Mouse (Mus musculus): ENCODE results near the gene Mxd4.

Mxd4 gene

DNA sequence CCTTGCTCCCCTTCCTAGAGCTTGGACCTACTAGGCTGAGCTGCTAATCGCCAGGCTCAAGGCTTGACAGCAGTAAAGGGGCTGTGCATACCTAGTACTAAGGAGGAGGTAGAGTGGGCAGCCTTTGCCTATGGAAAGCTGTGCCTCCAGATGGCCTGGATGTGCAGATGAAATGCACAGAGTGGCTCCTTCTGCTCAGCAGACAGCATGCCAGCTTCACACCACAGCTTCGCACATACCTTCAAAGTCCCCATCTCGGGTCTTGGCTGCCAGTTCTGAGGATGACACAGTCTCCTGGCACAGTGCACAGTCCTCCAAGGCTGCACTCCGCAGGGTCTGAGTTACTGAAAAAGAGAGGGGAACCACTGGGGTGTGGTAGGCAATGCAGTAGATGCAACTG is 9.7 kb upstream of the Mxd4 start:
- in situ Hi-C loops (cut with MboI, MseI): no loop called here

DNA sequence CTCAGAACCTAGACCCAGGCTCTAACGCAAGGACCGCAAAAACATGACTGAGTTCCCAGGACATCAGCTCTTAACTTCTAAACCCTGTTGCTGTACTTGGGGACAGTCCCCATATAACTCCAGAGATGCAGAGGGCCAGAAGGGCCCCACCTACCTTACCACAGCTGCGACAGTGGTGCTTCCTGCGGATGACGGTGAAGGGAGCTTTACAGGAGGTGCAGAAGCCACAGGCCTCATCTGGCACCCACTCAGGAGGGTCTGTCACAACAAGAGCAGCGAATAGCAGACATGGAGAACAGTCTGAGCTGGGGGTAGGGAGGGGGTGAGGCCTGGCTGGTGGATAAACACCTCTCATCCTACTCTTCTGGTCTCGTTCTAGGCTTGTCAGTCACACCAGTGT is 8.9 kb upstream of the Mxd4 start:
- in situ Hi-C loops (cut with MboI, MseI): no loop called here

- in situ Hi-C loops (cut with MboI, MseI): no loop called here
These were observed 8.3 kb upstream of the Mxd4 start for GRCm38 (mm10) chr5:34195786-34196185.

- in situ Hi-C loops (cut with MboI, MseI): no loop called here
These were observed 7.6 kb upstream of the Mxd4 start for GRCm38 (mm10) chr5:34194975-34195662.

DNA sequence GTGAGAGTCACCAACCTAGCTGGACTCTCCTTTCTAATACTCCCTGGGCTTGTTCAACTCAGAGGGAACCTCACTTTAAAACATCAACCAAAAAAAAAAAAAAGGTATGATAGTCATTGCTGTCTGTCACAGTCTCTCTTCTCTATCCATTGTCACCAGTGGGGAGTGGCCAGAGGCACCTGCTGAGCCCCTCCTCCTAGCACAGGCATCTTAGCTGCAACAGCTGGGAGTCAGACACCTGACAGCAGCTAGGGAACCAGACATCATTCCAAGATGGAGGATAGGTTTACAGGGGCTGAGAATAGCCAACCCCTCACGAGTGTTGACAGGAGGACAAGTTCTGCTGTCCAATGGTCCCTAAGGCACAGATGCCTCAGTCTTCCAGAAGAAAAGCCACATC is 6.9 kb upstream of the Mxd4 start:
- in situ Hi-C loops (cut with MboI, MseI): no loop called here

DNA sequence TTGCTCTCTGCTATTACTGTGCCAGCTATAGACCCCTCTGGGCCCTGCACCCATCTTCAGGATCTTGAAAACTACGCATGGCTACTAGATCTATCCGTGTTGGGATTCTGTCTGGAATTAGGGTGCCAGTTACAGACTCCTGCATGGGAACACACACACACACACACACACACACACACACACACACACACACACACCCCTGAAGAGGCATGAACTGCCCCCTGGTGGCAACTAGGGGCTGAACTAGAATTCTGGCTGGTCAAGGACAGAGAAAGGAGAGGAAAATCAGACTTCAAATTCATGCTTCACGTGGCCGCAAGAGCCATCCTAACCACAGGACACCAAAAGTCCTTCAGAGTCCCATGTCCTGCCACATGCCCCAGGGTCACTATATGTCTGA is 4.3 kb upstream of the Mxd4 start:
- in situ Hi-C loops (cut with MboI, MseI): no loop called here

DNA sequence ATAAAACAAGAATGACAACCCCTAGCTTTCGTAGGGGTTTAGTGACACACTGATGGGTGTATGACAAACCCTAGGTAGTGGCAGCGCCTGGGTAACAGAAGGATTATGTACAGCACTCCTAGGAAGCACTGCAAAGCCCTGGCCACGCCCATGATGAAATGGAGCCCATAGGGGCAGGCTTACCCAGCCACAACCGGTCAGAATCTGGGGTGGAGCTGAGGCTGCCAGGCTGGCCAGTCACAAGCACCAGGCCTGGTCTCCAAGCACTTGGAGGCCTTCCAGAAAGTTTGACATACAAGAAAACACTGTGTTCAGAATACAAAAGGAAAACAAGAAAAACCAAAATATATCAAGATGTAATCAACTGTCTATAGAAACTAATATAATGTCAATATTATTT is 3.5 kb upstream of the Mxd4 start:
- in situ Hi-C loops (cut with MboI, MseI): no loop called here

GRCm38 (mm10) chr5:34189521-34189920 is 2.0 kb upstream of the Mxd4 start:
- in situ Hi-C loops (cut with MboI, MseI): no loop called here

- in situ Hi-C loops (cut with MboI, MseI): no loop called here
These were observed 1.3 kb upstream of the Mxd4 start for GRCm38 (mm10) chr5:34188856-34189255.

DNA sequence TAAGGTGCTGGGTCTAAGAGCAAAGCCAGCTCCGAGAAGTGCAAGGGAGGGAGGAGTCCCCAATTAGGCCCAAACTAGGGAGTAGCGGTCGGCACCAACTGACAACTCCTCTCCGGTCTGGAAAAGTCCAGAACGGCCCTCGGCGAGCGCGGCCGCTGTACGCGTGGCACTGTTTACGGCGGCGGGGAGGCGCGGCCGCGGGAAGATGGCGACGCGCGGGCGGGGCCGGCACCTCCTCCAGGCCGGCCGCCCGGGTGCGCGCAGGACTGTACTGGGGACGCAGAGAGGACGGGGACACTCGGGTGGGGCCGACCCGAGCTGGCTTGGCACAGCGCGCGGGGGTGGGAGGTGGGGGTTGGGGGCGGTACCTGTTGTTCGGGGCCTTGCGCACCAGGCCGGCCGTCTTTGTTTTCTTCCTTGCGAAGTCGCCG is 544 bp downstream of the Mxd4 start:
- in situ Hi-C loops (cut with MboI, MseI): no loop called here

DNA sequence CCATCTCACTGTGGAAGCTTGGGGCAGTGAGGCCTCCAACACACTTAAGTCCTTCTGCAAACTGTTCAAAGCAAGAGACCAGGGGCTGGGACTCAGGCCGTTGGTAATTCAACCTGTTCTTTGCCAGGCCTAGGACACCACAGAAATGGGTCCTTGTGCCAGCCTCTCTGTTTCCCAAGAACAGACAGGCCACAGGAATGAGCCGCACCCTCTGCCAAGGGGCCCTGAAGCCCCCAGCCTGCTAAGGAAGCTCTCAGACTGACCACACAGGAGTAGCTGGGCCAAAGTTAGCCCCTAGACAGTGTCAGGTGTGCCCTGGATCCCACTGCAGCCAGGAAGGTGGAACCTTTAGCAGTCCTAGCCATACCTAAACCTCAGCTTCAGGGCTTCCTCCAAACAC is 1.1 kb downstream of the Mxd4 start:
- in situ Hi-C loops (cut with MboI, MseI): no loop called here

- in situ Hi-C loops (cut with MboI, MseI): no loop called here
These were observed 1.7 kb downstream of the Mxd4 start for GRCm38 (mm10) chr5:34185791-34186190.

DNA sequence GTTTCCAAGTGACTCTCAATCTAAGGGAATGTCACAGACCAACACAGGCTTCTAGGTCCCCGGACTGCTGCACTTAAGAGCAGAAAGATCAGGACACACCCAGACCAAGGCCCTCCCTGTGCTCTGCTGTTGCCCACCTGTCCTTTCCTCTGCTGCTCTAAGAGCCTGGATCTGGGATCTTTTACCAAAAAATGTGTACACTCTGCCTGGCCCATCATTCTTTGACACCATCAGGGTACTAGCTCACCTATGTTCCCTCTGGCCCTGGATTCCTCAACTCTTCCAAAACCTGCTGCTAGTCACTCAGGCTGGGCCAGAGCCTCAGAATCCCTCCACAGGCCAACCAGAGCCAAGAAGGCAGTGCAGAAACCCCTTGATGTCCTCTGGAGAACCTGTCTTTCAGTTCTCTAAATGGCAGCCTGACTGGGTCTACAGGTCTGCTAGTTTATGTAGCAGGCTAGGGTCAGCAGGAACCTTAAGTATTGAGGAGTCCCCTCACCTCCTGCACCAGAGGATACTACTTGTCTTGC is 2.4 kb downstream of the Mxd4 start:
- in situ Hi-C loops (cut with MboI, MseI): no loop called here

DNA sequence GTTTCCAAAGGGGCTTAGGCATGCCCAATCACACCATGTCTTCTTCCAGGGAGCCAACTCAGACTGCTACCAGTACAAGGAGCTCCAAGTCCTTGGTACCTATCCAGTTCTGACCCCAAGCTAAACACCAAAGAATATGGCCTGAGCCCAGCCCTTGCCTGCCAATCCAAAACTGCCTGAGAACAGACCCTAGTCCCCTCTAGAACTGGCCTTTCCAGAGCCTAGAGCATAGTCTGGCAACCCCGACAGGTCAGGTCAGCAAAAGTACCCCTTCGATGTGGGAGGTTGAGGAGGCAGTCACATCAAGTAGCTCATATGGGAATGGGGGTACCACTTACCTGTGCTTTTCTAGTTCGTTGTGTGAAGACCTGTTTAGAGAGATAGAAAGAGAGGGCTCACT is 3.5 kb downstream of the Mxd4 start:
- in situ Hi-C loops (cut with MboI, MseI): no loop called here

GRCm38 (mm10) chr5:34183156-34183880 is 4.2 kb downstream of the Mxd4 start:
- in situ Hi-C loops (cut with MboI, MseI): no loop called here

DNA sequence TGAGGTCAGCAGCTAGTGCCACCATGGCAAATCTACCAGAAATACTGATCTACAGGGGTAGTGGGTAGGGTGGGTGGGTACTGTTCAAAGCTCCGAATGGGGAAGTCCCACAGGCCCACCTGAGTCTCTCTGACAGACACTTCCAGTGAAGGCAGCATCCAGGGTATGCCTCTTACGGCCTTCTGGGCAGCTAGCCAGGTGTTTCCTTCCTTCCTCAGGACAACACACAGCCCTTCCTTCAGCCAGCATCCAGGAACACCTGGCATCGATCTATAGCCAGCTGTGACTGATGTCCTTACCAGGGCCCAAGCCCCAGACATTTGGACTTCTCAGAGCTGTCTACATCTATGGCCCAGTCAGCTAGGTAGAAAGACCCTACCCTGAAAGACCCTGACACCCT is 5.0 kb downstream of the Mxd4 start:
- in situ Hi-C loops (cut with MboI, MseI): no loop called here

- in situ Hi-C loops (cut with MboI, MseI): no loop called here
These were observed 9.7 kb downstream of the Mxd4 start for GRCm38 (mm10) chr5:34177821-34178220.

DNA sequence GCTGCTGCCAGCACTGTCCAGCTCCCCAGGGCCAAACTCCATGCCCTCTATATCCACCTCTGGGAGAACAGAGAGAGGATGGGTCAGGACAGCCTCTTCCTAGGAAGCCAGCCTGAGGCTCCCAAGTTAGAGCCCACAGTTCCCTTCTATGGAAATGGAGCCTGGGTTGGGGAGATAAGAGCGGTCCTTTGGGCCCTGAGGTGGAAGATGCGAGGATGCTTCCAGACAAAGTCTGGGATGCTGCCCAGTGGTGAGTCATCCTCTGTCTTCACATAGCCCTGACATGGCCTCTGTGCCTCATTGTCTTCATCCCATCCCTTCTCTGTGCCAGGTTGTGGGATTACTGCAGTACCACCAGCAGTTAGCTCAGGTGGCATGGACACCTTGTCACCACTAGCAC is 10.4 kb downstream of the Mxd4 start:
- in situ Hi-C loops (cut with MboI, MseI): no loop called here

DNA sequence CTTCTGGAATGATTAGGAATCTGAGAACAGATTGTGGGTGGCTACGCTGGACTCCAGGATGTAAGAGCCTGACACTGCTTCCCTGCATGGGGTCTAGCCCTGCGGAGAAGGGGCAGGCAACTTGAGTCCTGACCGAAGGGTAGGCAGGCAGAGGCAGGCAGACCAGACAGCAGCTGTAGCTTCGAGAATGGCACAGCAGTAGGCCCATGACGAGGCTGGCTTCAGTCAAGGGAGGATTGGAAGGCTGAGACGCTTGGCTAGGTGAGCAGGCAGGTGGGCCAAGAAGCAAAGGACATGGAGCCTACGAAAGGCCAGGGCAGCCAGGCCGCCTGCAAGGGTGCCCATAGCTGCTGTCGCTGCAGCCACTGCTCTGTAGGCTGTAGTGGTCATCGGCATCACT is 10.8 kb downstream of the Mxd4 start:
- in situ Hi-C loops (cut with MboI, MseI): no loop called here

DNA sequence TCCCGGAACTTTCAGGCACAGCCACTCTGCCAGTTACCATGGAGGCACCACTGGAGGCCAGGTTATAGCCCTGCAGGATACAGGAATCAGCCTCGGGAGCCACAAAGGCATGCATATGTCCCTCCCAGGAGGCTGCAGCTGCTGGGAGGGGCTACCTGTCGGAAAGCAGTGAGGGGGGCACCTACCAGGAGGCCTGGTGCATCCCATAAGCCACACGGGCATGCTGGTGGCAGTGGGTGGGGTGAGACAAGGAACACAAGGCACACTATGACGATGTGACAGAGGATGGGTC is 12.2 kb downstream of the Mxd4 start:
- in situ Hi-C loops (cut with MboI, MseI): no loop called here

DNA sequence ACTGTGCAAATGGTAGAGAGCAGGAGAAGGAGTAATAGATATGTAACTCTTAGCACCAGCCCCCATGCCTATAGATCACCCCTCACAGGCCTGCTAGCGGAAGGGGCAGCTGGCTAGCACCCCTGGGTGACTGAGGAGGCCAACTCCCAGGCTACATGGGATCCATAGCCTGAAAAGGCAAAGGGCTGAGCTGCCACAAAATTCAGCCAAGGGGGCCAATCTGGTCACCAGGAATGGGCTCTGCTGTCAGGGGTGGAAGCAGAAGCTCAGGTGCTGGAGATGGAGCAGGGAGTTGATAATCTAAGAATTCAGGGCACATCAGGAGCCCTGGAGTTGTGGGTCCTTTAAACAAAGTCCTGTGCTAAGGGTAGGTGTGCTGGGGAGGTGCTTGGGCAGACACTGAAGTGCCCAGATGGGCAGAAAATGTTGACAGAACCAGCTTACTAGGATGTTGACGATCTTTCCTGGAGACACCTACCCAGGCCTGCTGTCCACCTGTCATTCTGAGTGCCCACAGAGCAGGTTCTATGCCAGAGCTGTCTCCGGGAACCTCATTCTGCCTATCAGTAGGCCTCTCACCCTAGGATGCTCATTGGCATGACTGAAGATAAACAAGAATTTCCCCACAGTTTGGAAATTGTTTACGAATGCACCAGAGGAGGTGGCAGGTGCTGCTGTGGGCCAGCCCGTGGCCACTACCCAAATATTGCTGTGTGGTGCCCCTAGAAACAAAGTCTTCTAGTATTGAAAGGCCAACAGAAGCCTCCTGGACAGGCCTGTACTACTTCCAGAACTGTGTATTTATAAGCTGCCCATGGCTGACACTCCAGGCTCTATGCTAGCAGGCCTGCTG is 12.7 kb downstream of the Mxd4 start:
- in situ Hi-C loops (cut with MboI, MseI): no loop called here

- in situ Hi-C loops (cut with MboI, MseI): no loop called here
These were observed 13.5 kb downstream of the Mxd4 start for GRCm38 (mm10) chr5:34174021-34174420.

DNA sequence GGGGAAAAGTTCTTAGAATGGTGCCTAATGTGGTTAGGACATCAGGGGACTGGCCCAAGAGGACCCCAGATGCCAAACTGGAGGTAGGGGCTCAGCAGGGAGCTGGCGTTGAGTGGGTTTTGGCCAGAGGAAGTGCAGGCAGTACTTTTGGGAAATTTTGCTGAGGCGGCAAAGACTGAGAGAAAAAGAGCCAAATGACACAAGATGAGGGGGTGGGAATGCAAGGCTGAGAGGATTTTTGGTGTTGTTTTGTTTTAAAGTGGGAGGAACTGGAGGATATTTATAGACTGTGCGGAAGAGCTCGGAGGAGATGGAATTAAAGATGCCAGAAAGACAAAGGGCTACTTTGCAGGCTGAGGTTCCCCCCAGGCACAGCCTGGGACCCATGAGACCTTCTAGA is 16.8 kb downstream of the Mxd4 start:
- in situ Hi-C loops (cut with MboI, MseI): no loop called here

Measured in regulatory T cell (primary cell).